Mouse (Mus musculus): ENCODE measurements around the gene Pi4k2a. TPM values are rescaled to one million over a fixed set of nuclear protein-coding genes. Genes with fewer than 3 reads are reported as not detected.
A peak's percentile ranks its signal among the peaks of the same experiment; 100 is the strongest.

The Pi4k2a gene
- polyA plus RNA-seq, 2 experiments from 2014 or later, result 8.1 to 12.4 TPM

GRCm38 (mm10) chr19:42167489-42167888, 77.2 kb downstream of the Pi4k2a start:
- ATAC-seq, result no peak

GRCm38 (mm10) chr19:42169322-42169975, 79.2 kb downstream of the Pi4k2a start:
- no peak for ATAC-seq

- peak; percentile 96 for ATAC-seq
Measured at GRCm38 (mm10) chr19:42170025-42170969, 80.0 kb downstream of the Pi4k2a start.

Other genes with a start within 250 kb of the Pi4k2a start
- gene Frat2, start 242.3 kb upstream of the Pi4k2a start, polyA plus RNA-seq (2017; shearing (Covaris generic)), result 1 to 10 TPM in 1 of 2 experiments, under 1 TPM in 1; 0.65 to 1.5 TPM
- gene Rrp12, start 194.3 kb upstream of the Pi4k2a start, polyA plus RNA-seq (2017; shearing (Covaris generic)), result 1 to 10 TPM; 6.9 to 8.8 TPM
- 10 to 100 TPM; 60.3 to 83.9 TPM for gene Pgam1, start 178.5 kb upstream of the Pi4k2a start, polyA plus RNA-seq (2017; shearing (Covaris generic))
- gene Exosc1, start 157.0 kb upstream of the Pi4k2a start, polyA plus RNA-seq (2017; shearing (Covaris generic)), result 100 to 1,000 TPM in 1 of 2 experiments, 10 to 100 TPM in 1; 75.9 to 103 TPM
- 10 to 100 TPM; 39.0 to 41.1 TPM for gene Zdhhc16, start 157.0 kb upstream of the Pi4k2a start, polyA plus RNA-seq (2017; shearing (Covaris generic))
- gene Mms19, start 109.3 kb upstream of the Pi4k2a start, polyA plus RNA-seq (2017; shearing (Covaris generic)), result 10 to 100 TPM; 63.7 to 75.3 TPM
- gene Ubtd1, start 108.7 kb upstream of the Pi4k2a start, polyA plus RNA-seq (2017; shearing (Covaris generic)), result 1 to 10 TPM; 2.6 to 4.0 TPM
- not detected for gene Ankrd2, start 54.5 kb upstream of the Pi4k2a start, polyA plus RNA-seq (2017; shearing (Covaris generic))
- not detected for gene Hoga1, start 44.9 kb upstream of the Pi4k2a start, polyA plus RNA-seq (2017; shearing (Covaris generic))
- not detected for gene 4933411K16Rik, start 38.2 kb upstream of the Pi4k2a start, polyA plus RNA-seq (2017; shearing (Covaris generic))
- not detected for gene Morn4, start 4.1 kb upstream of the Pi4k2a start, polyA plus RNA-seq (2017; shearing (Covaris generic))
- 1 to 10 TPM; 9.2 to 9.7 TPM for gene Avpi1, start 38.6 kb downstream of the Pi4k2a start, polyA plus RNA-seq (2017; shearing (Covaris generic))
- gene Marveld1, start 56.9 kb downstream of the Pi4k2a start, polyA plus RNA-seq (2017; shearing (Covaris generic)), result 1 to 10 TPM; 5.7 to 6.5 TPM
- 10 to 100 TPM; 13.9 to 15.2 TPM for gene Zfyve27, start 73.5 kb downstream of the Pi4k2a start, polyA plus RNA-seq (2017; shearing (Covaris generic))
- not detected for gene Sfrp5, start 111.8 kb downstream of the Pi4k2a start, polyA plus RNA-seq (2017; shearing (Covaris generic))
- gene Golga7b, start 157.1 kb downstream of the Pi4k2a start, polyA plus RNA-seq (2017; shearing (Covaris generic)), result not detected